Mouse (Mus musculus) brain, embryonic 14.5 days (tissue): ENCODE measurements around the gene Insl6. TPM values are rescaled to one million over a fixed set of nuclear protein-coding genes. Genes with fewer than 3 reads are reported as not detected.

Experiments
- DNase-seq: peaks from one replicate; pipeline ENCODE4 v3.0.0-alpha.2; 2011; ENCODE audit warnings: low read depth
- CTCF ChIP-seq: fragments of 200-500 bp; IDR thresholded peaks from 2 replicates; pipeline ENCODE4 v1.5.1; 2012; ENCODE audit warnings: inconsistent platforms, mild to moderate bottlenecking, moderate library complexity, borderline replicate concordance; ENCODE audit not compliant: insufficient read depth, insufficient read length; ENCODE audit errors: extremely low read depth
- POLR2A ChIP-seq: fragments of 200-500 bp; IDR thresholded peaks from 2 replicates; pipeline ENCODE4 v1.6.1; 2012; ENCODE audit warnings: mild to moderate bottlenecking, inconsistent platforms, borderline replicate concordance; ENCODE audit not compliant: poor library complexity, insufficient read depth, insufficient read length, severe bottlenecking; ENCODE audit errors: extremely low read depth
- polyA plus RNA-seq: library from polyadenylated mRNA; depleted of rRNA; stranded (reverse); fragments of >200 nt; gene quantifications from 2 replicates; pipeline ENCODE4 v1.2.3, GENCODE M21; 2012

Insl6 gene
- polyA plus RNA-seq, 1 experiment = 1.6 TPM

DNA sequence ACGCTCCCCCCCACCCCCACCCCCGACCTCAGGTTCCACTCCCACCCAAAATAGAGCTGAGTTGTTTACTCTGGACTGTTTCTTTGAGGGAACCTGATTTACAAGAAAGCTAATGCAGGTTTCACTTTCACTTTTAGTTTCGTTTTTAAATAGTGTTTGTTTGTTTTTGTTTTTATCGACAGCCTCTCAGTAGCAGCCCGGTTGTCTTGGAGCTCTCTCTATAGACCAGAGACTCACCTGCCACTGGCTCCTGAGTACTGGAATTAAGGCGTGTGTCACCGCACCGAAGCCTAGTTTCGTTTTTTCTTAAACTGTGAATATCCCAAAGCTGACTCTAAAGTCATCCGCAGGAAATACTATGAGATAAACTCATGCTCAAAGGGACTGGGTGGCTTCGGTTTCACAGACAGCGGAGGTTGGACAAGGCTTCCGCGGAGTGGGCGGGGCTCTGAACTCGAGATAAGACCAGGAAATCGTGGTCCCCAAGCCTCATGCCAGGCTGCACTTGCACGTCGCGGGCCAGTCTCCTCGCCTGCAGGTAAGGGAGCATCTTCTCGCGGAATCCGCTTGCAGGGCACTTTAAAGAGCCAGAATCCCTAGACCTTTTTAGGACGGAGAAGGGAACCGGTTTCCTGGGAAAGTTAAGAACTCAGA, 41.9 kb upstream of the Insl6 start, which contains the start of the genes Plgrkt and Cd274:
Plgrkt (minus strand) TSS at position 422 of the 654 bp plus-strand sequence.
Cd274 (plus strand) TSS at position 487 of the 654 bp plus-strand sequence.
- peak; percentile 74 for DNase-seq
- TF ChIP-seq CTCF (no peak), POLR2A (no peak)

DNA sequence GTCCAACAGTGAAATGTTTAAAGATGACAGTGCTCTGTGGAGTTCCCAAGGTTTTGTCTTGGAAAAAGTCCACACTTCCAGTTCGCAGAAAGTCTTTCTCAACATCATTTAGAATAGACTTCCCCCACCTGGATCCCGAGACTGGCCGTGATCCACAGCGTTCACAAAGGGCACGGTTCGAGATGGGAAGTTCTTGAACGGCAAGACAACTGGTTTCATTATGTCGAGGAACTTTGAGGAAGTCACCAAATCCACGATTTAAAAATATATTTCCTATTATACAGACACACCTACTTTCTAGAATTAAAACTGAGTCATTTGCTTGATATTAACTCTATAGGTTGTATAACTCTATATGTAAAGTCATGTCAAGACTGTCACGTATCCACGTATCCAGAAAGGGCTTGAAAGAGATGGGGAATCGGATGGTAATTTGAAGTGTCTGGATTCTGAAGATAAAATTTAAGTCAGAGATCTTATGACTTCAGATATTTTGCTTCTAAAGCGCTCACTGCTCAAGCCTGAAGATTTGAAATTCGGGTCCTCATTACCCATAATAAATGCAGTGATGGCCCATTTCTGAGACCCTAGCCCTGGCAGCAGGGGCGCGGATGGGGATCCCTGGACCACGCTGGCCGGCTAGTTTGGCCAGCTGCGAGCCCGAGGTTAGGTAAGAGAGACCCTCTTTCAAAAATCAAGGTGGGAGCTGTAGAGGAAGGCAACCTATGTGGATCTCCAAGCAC, 41.2 kb upstream of the Insl6 start:
- TF ChIP-seq POLR2A = no peak
- no peak for TF ChIP-seq CTCF
- no peak for DNase-seq

DNA sequence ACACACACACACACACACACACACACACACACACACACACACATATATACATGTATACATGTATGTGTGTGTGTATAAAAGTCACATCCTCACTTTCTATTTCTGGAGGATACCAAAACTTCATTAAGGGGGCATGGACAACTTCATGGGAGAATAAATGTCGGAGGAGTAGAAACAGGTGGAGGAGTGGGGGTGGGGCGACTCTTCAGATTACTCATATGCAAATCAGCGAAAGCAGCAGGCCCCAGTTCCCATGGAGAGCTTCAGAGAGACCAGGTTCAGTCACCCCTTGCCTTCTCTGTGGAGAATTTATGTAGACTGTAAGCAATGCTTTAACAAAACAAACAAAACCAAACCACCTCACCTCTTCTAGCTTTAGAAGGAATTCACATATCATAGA, 39.9 kb upstream of the Insl6 start:
- TF ChIP-seq POLR2A (no peak), CTCF (no peak)
- no peak for DNase-seq

DNA sequence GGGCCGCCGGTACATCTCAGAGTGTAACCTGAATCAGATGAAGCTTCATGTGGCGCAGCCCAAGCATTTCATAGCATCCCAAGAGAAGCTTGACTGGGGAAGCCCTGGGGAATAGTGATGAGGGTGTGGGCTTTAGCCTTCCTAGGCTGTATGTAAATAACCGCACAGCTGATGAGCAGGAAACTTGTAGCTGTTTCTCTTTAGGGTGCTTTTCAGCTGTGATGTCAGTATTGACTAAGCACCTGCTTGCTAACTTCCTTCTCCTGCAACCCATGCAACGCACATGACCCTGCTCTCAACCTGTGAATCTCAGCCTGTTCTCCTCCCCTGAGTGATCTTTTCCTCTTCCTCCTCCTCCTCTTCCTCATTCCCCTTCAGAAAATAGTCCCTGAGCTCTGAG, 38.9 kb upstream of the Insl6 start:
- DNase-seq = no peak
- no peak for TF ChIP-seq CTCF
- TF ChIP-seq POLR2A = no peak

DNA sequence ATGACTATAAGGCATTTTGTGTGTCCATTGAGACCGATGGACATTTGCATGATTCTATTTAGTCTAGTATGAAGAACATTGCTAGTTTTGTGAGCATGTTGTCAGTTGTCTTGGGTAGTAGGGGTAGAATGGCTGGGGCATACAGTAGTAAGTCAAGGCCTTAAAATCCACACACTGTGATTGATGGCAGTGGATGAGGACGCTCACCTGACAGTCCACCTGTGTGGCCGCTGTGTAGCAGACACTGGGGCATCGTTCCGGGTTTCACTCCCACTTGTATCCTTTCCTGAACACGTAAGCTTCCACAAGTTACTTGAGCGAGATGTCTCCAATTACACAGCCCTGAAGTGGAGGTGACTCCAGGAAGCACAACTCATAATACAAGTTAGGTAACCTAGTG, 38.4 kb upstream of the Insl6 start:
- TF ChIP-seq CTCF (no peak), POLR2A (no peak)
- DNase-seq = no peak

DNA sequence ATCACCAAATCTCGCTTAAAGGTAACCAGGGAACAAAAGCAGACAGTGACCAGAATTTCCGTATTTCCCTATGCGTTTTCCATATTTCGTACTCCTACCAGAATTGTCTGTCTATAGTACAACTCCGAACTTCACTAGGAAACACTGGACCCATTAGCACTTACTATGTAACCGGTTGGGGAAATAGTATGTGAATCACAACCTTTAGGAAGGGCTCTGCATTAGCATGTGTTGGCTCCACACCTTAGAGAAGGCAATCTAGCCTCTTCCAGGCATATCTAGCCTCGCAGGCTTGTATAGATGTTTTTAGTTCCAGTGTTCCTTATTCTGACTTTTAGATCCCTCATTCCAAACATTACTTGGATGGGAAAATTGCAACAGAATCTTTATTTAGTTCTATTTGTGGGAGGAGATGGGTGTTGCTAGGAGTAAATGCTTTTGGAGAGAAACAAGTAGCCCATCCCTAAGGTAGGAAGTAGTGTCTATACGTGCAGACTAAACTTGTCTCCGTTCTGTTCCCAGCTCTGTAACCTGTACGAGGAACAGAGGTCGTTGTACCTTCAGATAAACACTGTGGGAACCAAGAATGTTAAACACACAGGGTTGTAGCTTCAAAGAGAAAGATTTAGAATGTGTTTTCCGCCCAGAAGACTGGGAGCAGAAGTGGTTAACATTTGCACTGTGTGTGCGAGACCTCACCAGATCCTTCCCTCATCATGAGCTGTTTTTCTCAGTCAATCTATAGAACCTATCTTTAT, 37.2 kb upstream of the Insl6 start:
- TF ChIP-seq CTCF (no peak), POLR2A (no peak)

DNA sequence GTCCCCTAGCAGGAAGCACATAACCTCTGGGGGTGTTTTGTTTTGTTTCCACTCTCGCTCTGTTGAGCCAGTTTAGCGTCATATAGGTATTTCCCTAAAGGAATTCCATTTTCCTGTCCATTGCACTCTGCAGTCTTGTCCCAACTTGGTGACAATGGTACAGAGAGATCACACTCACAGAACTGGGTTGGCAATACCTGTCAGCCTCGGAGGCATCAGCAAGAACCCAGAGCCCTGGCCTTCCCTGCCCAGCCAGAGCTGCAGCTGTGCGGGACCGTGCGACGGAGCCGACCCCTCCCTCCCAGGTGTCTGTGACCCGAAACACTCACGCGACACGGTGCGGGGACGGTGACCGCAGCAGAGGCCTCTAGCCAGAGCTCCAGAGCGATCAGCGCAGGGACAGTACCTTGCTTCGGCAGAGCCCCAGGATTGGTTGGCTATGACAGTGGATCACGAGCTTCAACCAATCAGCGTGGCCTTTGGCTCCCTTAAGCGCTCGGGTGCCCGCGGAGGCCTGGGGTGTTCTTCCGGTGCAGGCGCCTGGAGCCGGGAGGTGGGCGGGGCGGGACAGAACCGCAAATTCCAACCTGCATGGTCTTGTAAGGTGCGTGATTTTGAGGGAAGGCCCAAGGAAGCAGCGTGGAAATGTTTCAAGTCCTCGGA, 36.4 kb upstream of the Insl6 start:
- no peak for TF ChIP-seq CTCF
- peak; percentile 32; the same call in 1 of the 2 replicates for TF ChIP-seq POLR2A
- DNase-seq = peak; percentile 98

More for the DNA sequence above, 37.2 kb upstream of the Insl6 start:
- DNase-seq = no peak

DNA sequence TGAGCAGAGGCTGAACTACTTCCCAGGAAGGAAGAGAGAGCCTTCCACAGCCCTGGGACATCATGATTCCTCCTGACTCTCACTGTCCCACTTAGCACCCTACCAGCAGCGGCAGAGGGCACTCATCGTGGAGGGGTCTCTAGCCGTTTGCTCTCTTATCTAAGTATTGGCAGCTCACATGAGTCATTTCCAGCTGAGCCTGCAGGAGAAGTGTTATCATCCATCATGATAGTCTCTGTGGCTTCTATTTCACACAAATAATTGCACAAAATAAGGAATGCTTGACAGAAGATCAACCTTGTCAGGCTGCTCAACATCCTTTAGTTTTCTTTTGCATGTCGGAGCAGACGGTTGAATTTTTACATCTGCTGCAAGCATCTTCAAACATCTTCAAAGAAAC, 35.1 kb upstream of the Insl6 start:
- TF ChIP-seq POLR2A (no peak), CTCF (no peak)
- no peak for DNase-seq

DNA sequence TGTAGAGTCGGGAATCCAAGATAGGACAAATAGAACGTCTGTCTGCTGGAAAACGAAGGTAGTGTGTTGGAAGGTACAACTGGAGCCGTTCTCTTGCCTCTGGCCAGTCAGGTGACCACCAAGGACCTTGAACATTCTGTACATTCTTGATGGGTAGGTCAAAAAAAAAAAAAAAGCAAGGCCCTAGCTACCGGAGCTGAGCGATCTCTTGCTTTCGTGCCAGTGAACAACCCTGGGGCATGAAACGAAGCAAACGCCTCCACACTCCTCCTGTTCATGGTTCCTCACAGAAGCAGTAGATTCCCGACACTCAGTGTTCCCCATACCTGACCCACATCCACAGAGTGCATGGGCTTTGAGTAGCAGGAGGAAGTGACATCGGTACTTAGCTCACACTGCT, 31.1 kb upstream of the Insl6 start:
- DNase-seq = no peak
- TF ChIP-seq CTCF (no peak), POLR2A (no peak)

DNA sequence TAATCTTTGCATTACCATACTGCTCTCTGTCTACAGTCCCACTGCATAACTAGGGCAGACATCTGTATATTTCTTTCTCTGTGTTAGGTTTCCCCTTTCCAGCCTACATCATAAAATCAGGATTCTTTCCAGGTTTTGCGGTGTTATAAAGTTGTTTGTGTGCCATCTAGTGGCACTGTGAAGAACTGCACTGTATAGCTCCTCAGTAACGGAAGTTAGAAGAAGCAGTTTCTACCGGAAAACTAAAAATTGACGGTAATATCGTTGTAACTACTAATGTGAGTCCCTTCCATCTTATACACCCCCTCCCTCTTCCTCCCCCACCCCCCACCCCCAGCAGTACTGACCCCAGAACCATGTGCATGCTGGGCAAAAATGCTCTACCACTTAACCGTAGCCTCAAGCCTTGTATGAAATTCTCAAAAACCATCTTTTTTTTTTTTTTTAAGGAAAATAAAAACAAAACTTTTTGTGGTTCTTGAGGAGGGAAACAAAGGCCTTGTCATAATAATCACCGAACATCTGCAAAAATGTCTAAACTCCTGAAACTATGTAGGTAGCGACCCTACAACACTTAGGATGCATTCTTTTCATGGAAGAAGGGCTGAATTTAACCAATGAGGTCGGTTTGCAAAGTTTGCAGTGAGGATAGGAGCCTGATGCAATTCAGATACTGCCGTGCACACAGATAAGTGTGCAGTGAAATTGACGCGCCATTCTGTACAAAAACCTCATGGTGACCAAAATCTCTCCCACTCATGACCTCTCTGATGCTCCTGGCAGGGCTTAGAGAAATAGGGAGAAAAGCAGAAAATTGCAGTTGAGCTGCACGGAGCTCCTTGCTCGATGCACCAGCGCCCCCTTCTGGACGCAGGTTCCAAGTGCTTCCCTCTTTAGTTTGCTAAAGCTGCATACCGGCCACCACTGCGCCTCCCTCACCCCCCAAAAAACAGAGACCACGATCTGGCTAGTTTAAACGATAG, 30.0 kb upstream of the Insl6 start:
- no peak for TF ChIP-seq POLR2A
- TF ChIP-seq CTCF = peak; percentile 97
- DNase-seq = peak; percentile 93
